ENCODE assay signal across 11 mouse cellular contexts in genomic region chr10:107704443-107704842, GRCm38 (mm10). TPM values are rescaled to one million over a fixed set of nuclear protein-coding genes. Genes with fewer than 3 reads are reported as not detected.
A peak's percentile ranks its signal among the peaks of the same experiment; 100 is the strongest.
DNase-seq lines count a peak whose midpoint lies in the region; ATAC-seq lines count a peak whose summit lies in the region.
"Had no signal": no experiment of that assay in that cellular context is flagged by ENCODE, and none has a peak within 500 bp of the region (broad histone marks: within the 10 kb centered on the region; RNA-seq: fewer than 3 reads in every experiment).

No protein-coding gene starts in this region.

- no peak for ATAC-seq in megakaryocyte, adult 5-6 weeks (ENCODE audit: poor library complexity, severe bottlenecking)
- ATAC-seq: activated CD4-positive, CD25-positive, alpha-beta regulatory T cell, adult 4 months had no signal

- DNase-seq in cerebellum, postnatal 10 days, result peak; percentile 4 to 59
- DNase-seq in cerebellum, postnatal 36 days, result no peak
- peak; percentile 6 for DNase-seq in layer of hippocampus, adult 11-12 months (ENCODE audit: low spot score)
- no peak for DNase-seq in layer of hippocampus, postnatal 36 days
- DNase-seq in right cerebral cortex, adult 18-20 months, result peak; percentile 2
- no peak for DNase-seq in right cerebral cortex, postnatal 10 days (ENCODE audit: low spot score in 2 of 2)
- no peak for DNase-seq in ovary, adult 18-20 months (ENCODE audit: low spot score)
- DNase-seq: B cell, adult 2 months; heart, postnatal 36 days had no signal

RNA-seq across cellular contexts. Expression of gene Ptprq, which starts 15.4 kb away (rescaled TPM):
- under 1 TPM; 0.12 to 0.15 TPM for total RNA-seq in layer of hippocampus, postnatal 36 days (2021)
- total RNA-seq in megakaryocyte, adult 5-6 weeks (2015), result not detected in 2 replicates
- total RNA-seq in megakaryocyte, adult 5-6 weeks (2017), result not detected in 2 replicates

Comparison
In these comparisons a context has a peak if more than half of its experiments do, and no peak if none do; other contexts are left out.
1. DNase-seq: peak in cerebellum, postnatal 10 days (2 of 2), layer of hippocampus, adult 11-12 months (single experiment) and right cerebral cortex, adult 18-20 months (single experiment); none in cerebellum, postnatal 36 days (0 of 2), layer of hippocampus, postnatal 36 days (0 of 2), right cerebral cortex, postnatal 10 days (0 of 2) and ovary, adult 18-20 months (single experiment).